Mouse (Mus musculus): ENCODE results near the gene Cuedc1.

DNA sequence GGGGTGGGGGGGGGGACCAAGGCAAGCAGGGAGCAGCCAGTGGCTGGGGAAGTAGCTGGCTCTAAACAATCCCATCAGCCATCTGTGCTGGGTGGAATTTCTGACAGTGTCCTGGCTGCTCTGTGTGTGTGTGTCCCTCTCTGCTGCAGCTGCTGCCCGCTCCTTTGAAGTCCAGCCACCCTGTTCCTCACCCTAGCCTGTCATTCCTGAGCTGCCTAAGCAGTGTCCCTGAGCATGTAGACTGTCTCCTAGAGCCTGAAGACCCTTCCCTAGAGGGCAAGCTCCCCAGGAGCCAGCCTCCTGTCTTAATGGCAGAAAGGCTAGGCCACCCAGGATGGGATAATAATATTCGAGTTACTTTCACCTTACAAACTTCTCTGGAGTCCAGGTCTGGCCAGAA, 58.5 kb downstream of the Cuedc1 start:
- TF ChIP-seq POLR2A (IDR thresholded peaks at IDR 0.05; ENCODE audit: borderline replicate concordance, insufficient read depth, low read length): no peak
- TF ChIP-seq CTCF (IDR thresholded peaks at IDR 0.05; ENCODE audit: borderline replicate concordance, insufficient read depth, low read depth, low read length): no peak
